Mouse (Mus musculus): ENCODE measurements at regions not wholly inside any gene's neighbourhood (a gene's known extent, or its start where the extent isn't known, plus 50 kb on each side); places are given as distances from the start of the nearest gene placed in this dataset.
"Not testable (repeated sequence)": the region's sequence is repeated elsewhere in the genome, so short reads cannot be mapped to it uniquely, and the experiment has no call there.

GRCm38 (mm10) chr17:61301171-61301570, 1579.9 kb downstream of the Efna5 start:
- Histone ChIP-seq H3K27ac (ENCODE audit: low read depth) (no peak overlapping the region), H3K4me3 (ENCODE audit: low read depth, low read length) (no peak overlapping the region), H3K36me3 (replicated peaks; ENCODE audit: insufficient read depth, low read length) (no peaks in the 10 kb centered on the region), H3K4me2 (ENCODE audit: low read depth, low read length) (no peak overlapping the region), H3K9ac (replicated peaks) (no peak overlapping the region), H3K9me3 (ENCODE audit: low read length) (no peaks in the 10 kb centered on the region), H3K4me1 (ENCODE audit: insufficient read depth) (no peaks in the 10 kb centered on the region), H3K27me3 (ENCODE audit: insufficient read depth, low read length) (no peaks in the 10 kb centered on the region)
- no peak for TF ChIP-seq EP300 (IDR thresholded peaks at IDR 0.05; ENCODE audit: low read depth)
- no peak for TF ChIP-seq CTCF (IDR thresholded peaks at IDR 0.05; ENCODE audit: low read depth)
- DNase-seq: no peak
- ATAC-seq: no peak

- Histone ChIP-seq H3K9me3 (ENCODE audit: low read length) (no peaks in the 10 kb centered on the region), H3K4me1 (ENCODE audit: insufficient read depth) (no peaks in the 10 kb centered on the region), H3K9ac (replicated peaks) (no peak overlapping the region), H3K27ac (ENCODE audit: low read depth) (no peak overlapping the region), H3K27me3 (ENCODE audit: insufficient read depth, low read length) (no peaks in the 10 kb centered on the region), H3K36me3 (replicated peaks; ENCODE audit: insufficient read depth, low read length) (no peaks in the 10 kb centered on the region), H3K4me2 (ENCODE audit: low read depth, low read length) (no peak overlapping the region), H3K4me3 (ENCODE audit: low read depth, low read length) (no peak overlapping the region)
- DNase-seq: no peak
- no peak for TF ChIP-seq CTCF (IDR thresholded peaks at IDR 0.05; ENCODE audit: low read depth)
- TF ChIP-seq EP300 (IDR thresholded peaks at IDR 0.05; ENCODE audit: low read depth): no peak
- ATAC-seq: no peak
- WGBS (ENCODE audit: insufficient replicate concordance): 67% methylated on average over 3 of the region's 3 CpGs
These were observed 1590.0 kb downstream of the Efna5 start for GRCm38 (mm10) chr17:61291129-61291528.

GRCm38 (mm10) chr17:61288590-61288989, 1592.5 kb downstream of the Efna5 start:
- Histone ChIP-seq H3K27ac (ENCODE audit: low read depth) (no peak overlapping the region), H3K27me3 (ENCODE audit: insufficient read depth, low read length) (no peaks in the 10 kb centered on the region), H3K9ac (replicated peaks) (no peak overlapping the region), H3K36me3 (replicated peaks; ENCODE audit: insufficient read depth, low read length) (no peaks in the 10 kb centered on the region), H3K4me2 (ENCODE audit: low read depth, low read length) (no peak overlapping the region), H3K4me3 (ENCODE audit: low read depth, low read length) (no peak overlapping the region), H3K4me1 (ENCODE audit: insufficient read depth) (no peaks in the 10 kb centered on the region), H3K9me3 (ENCODE audit: low read length) (no peaks in the 10 kb centered on the region)
- DNase-seq (no peak), ATAC-seq (no peak)
- WGBS (ENCODE audit: insufficient replicate concordance): 64% methylated on average over 2 of the region's 2 CpGs
- TF ChIP-seq EP300 (IDR thresholded peaks at IDR 0.05; ENCODE audit: low read depth) (no peak), CTCF (IDR thresholded peaks at IDR 0.05; ENCODE audit: low read depth) (no peak)

GRCm38 (mm10) chr17:61273631-61274030, 1607.5 kb downstream of the Efna5 start:
- TF ChIP-seq CTCF (IDR thresholded peaks at IDR 0.05; ENCODE audit: low read depth): no peak
- no peak for TF ChIP-seq EP300 (IDR thresholded peaks at IDR 0.05; ENCODE audit: low read depth)
- H3K9ac ChIP-seq (replicated peaks): no peak overlapping the region
- no peaks in the 10 kb centered on the region for H3K9me3 ChIP-seq (ENCODE audit: low read length)
- no peaks in the 10 kb centered on the region for H3K36me3 ChIP-seq (replicated peaks; ENCODE audit: insufficient read depth, low read length)
- H3K27ac ChIP-seq (ENCODE audit: low read depth): no peak overlapping the region
- H3K4me2 ChIP-seq (ENCODE audit: low read depth, low read length): no peak overlapping the region
- H3K4me3 ChIP-seq (ENCODE audit: low read depth, low read length): no peak overlapping the region
- no peaks in the 10 kb centered on the region for H3K4me1 ChIP-seq (ENCODE audit: insufficient read depth)
- DNase-seq (no peak), ATAC-seq (no peak)
- H3K27me3 ChIP-seq (ENCODE audit: insufficient read depth, low read length): no peaks in the 10 kb centered on the region

GRCm38 (mm10) chr17:61256526-61256925, 1624.6 kb downstream of the Efna5 start:
- H3K9me3 ChIP-seq (ENCODE audit: low read length); DNase-seq; H3K4me1 ChIP-seq (ENCODE audit: insufficient read depth); H3K9ac ChIP-seq (replicated peaks); H3K27ac ChIP-seq (ENCODE audit: low read depth); H3K36me3 ChIP-seq (replicated peaks; ENCODE audit: insufficient read depth, low read length); H3K4me2 ChIP-seq (ENCODE audit: low read depth, low read length); ATAC-seq; H3K4me3 ChIP-seq (ENCODE audit: low read depth, low read length); H3K27me3 ChIP-seq (ENCODE audit: insufficient read depth, low read length): not testable (repeated sequence)
- 53% methylated on average over 1 of the region's 1 CpGs for WGBS (ENCODE audit: insufficient replicate concordance)

- DNase-seq (no peak), ATAC-seq (no peak)
- no peaks in the 10 kb centered on the region for H3K36me3 ChIP-seq (replicated peaks; ENCODE audit: insufficient read depth, low read length)
- H3K27ac ChIP-seq (ENCODE audit: low read depth): no peak overlapping the region
- no peaks in the 10 kb centered on the region for H3K9me3 ChIP-seq (ENCODE audit: low read length)
- no peak overlapping the region for H3K9ac ChIP-seq (replicated peaks)
- H3K4me3 ChIP-seq (ENCODE audit: low read depth, low read length): no peak overlapping the region
- H3K4me1 ChIP-seq (ENCODE audit: insufficient read depth): no peaks in the 10 kb centered on the region
- no peak overlapping the region for H3K4me2 ChIP-seq (ENCODE audit: low read depth, low read length)
- no peaks in the 10 kb centered on the region for H3K27me3 ChIP-seq (ENCODE audit: insufficient read depth, low read length)
- WGBS (ENCODE audit: insufficient replicate concordance): 60% methylated on average over 3 of the region's 3 CpGs
- TF ChIP-seq CTCF (IDR thresholded peaks at IDR 0.05; ENCODE audit: low read depth): no peak
- TF ChIP-seq EP300 (IDR thresholded peaks at IDR 0.05; ENCODE audit: low read depth): no peak
These were observed 1632.7 kb downstream of the Efna5 start for GRCm38 (mm10) chr17:61248411-61248810.

- ATAC-seq (no peak), DNase-seq (no peak)
- 75% methylated on average over 7 of the region's 7 CpGs for WGBS (ENCODE audit: insufficient replicate concordance)
- Histone ChIP-seq H3K4me3 (ENCODE audit: low read depth, low read length) (no peak overlapping the region), H3K9me3 (ENCODE audit: low read length) (no peaks in the 10 kb centered on the region), H3K9ac (replicated peaks) (no peak overlapping the region), H3K4me2 (ENCODE audit: low read depth, low read length) (no peak overlapping the region), H3K27ac (ENCODE audit: low read depth) (no peak overlapping the region), H3K27me3 (ENCODE audit: insufficient read depth, low read length) (no peaks in the 10 kb centered on the region), H3K36me3 (replicated peaks; ENCODE audit: insufficient read depth, low read length) (no peaks in the 10 kb centered on the region), H3K4me1 (ENCODE audit: insufficient read depth) (no peaks in the 10 kb centered on the region)
- TF ChIP-seq CTCF (IDR thresholded peaks at IDR 0.05; ENCODE audit: low read depth): no peak
- TF ChIP-seq EP300 (IDR thresholded peaks at IDR 0.05; ENCODE audit: low read depth): no peak
These were observed 1663.9 kb downstream of the Efna5 start for GRCm38 (mm10) chr17:61217198-61217722.
